Mouse (Mus musculus): ENCODE results near the gene Sparc. TPM values are rescaled to one million over a fixed set of nuclear protein-coding genes. Genes with fewer than 3 reads are reported as not detected.

Sparc gene
- polyA plus RNA-seq, 2 experiments = 1,741 to 2,257 TPM

GRCm38 (mm10) chr11:55368388-55369092 is 54.4 kb downstream of the Sparc start:
- WGBS = 47% methylated on average over 4 of the region's 4 CpGs
- H3K4me3 ChIP-seq (replicated peaks; ENCODE audit: low read length) = no peak overlapping the region

GRCm38 (mm10) chr11:55367783-55368182 is 55.2 kb downstream of the Sparc start:
- DNase-seq (ENCODE audit: low spot score) = no peak
- 39% methylated on average over 10 of the region's 10 CpGs for WGBS

More at GRCm38 (mm10) chr11:55368388-55369092, 54.4 kb downstream of the Sparc start:
- Histone ChIP-seq H3K4me1 (ENCODE audit: control insufficient read depth, insufficient read depth, low read length) (peaks cover 15% of the 10 kb centered on the region; the same call in 1 of the 2 replicates), H3K9ac (ENCODE audit: low read depth, low read length, severe bottlenecking) (no peak overlapping the region), H3K9me3 (ENCODE audit: control insufficient read depth, low read length) (no peaks in the 10 kb centered on the region), H3K4me2 (replicated peaks; ENCODE audit: low read depth, low read length, severe bottlenecking) (no peak overlapping the region), H3K27me3 (ENCODE audit: control insufficient read depth, insufficient read depth, low read length) (no peaks in the 10 kb centered on the region), H3K36me3 (ENCODE audit: control insufficient read depth, insufficient read depth, low read length) (no peaks in the 10 kb centered on the region), H3K27ac (replicated peaks; ENCODE audit: low read depth, low read length) (no peak overlapping the region)
- DNase-seq (ENCODE audit: low spot score) (no peak), ATAC-seq (ENCODE audit: low FRiP score, low read depth) (no peak)
- no peak for TF ChIP-seq POLR2A (IDR thresholded peaks at IDR 0.05; ENCODE audit: borderline replicate concordance, extremely low read depth, insufficient read depth, insufficient read length)

DNA sequence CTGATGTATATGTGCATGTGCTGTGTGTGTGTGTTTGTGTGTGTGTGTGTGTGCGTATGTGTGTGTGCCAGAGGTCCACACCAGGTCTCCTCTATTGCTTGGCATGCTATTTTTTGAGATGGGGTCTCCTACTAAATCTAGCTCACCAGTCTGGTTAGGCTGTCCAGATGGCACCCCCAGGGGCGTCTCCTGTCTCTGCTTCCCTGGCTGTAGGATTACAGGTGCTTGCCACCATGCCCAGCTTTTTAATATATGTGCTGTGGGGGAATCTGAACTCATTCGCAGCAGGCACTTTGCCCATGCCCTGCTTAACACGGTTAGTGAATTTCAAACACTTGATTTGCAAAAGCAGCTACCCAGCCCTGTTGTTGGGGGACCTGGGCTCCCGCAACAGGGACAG is 57.1 kb downstream of the Sparc start:
- Histone ChIP-seq H3K4me3 (replicated peaks; ENCODE audit: low read length) (no peak overlapping the region), H3K36me3 (ENCODE audit: control insufficient read depth, insufficient read depth, low read length) (no peaks in the 10 kb centered on the region), H3K4me2 (replicated peaks; ENCODE audit: low read depth, low read length, severe bottlenecking) (no peak overlapping the region), H3K27me3 (ENCODE audit: control insufficient read depth, insufficient read depth, low read length) (no peaks in the 10 kb centered on the region), H3K4me1 (ENCODE audit: control insufficient read depth, insufficient read depth, low read length) (peaks cover 15% of the 10 kb centered on the region; the same call in 1 of the 2 replicates), H3K27ac (replicated peaks; ENCODE audit: low read depth, low read length) (no peak overlapping the region), H3K9ac (ENCODE audit: low read depth, low read length, severe bottlenecking) (no peak overlapping the region), H3K9me3 (ENCODE audit: control insufficient read depth, low read length) (no peaks in the 10 kb centered on the region)
- ATAC-seq (ENCODE audit: low FRiP score, low read depth) = no peak
- WGBS = 78% methylated on average over 5 of the region's 5 CpGs
- no peak for DNase-seq (ENCODE audit: low spot score)
- TF ChIP-seq POLR2A (IDR thresholded peaks at IDR 0.05; ENCODE audit: borderline replicate concordance, extremely low read depth, insufficient read depth, insufficient read length) = no peak

More at GRCm38 (mm10) chr11:55367783-55368182, 55.2 kb downstream of the Sparc start:
- no peaks in the 10 kb centered on the region for H3K36me3 ChIP-seq (ENCODE audit: control insufficient read depth, insufficient read depth, low read length)
- no peaks in the 10 kb centered on the region for H3K9me3 ChIP-seq (ENCODE audit: control insufficient read depth, low read length)
- H3K9ac ChIP-seq (ENCODE audit: low read depth, low read length, severe bottlenecking) = no peak overlapping the region
- no peak overlapping the region for H3K27ac ChIP-seq (replicated peaks; ENCODE audit: low read depth, low read length)
- TF ChIP-seq POLR2A (IDR thresholded peaks at IDR 0.05; ENCODE audit: borderline replicate concordance, extremely low read depth, insufficient read depth, insufficient read length) = no peak
- H3K4me1 ChIP-seq (ENCODE audit: control insufficient read depth, insufficient read depth, low read length) = peaks cover 15% of the 10 kb centered on the region; the same call in 1 of the 2 replicates
- no peaks in the 10 kb centered on the region for H3K27me3 ChIP-seq (ENCODE audit: control insufficient read depth, insufficient read depth, low read length)
- ATAC-seq (ENCODE audit: low FRiP score, low read depth) = no peak
- no peak overlapping the region for H3K4me2 ChIP-seq (replicated peaks; ENCODE audit: low read depth, low read length, severe bottlenecking)
- no peak overlapping the region for H3K4me3 ChIP-seq (replicated peaks; ENCODE audit: low read length)

GRCm38 (mm10) chr11:55365242-55365641 is 57.7 kb downstream of the Sparc start:
- TF ChIP-seq POLR2A (IDR thresholded peaks at IDR 0.05; ENCODE audit: borderline replicate concordance, extremely low read depth, insufficient read depth, insufficient read length) = no peak
- Histone ChIP-seq H3K4me1 (ENCODE audit: control insufficient read depth, insufficient read depth, low read length) (peaks cover 15% of the 10 kb centered on the region; the same call in 1 of the 2 replicates), H3K4me2 (replicated peaks; ENCODE audit: low read depth, low read length, severe bottlenecking) (no peak overlapping the region), H3K27me3 (ENCODE audit: control insufficient read depth, insufficient read depth, low read length) (no peaks in the 10 kb centered on the region), H3K4me3 (replicated peaks; ENCODE audit: low read length) (no peak overlapping the region), H3K27ac (replicated peaks; ENCODE audit: low read depth, low read length) (no peak overlapping the region), H3K9ac (ENCODE audit: low read depth, low read length, severe bottlenecking) (no peak overlapping the region), H3K36me3 (ENCODE audit: control insufficient read depth, insufficient read depth, low read length) (no peaks in the 10 kb centered on the region), H3K9me3 (ENCODE audit: control insufficient read depth, low read length) (no peaks in the 10 kb centered on the region)
- ATAC-seq (ENCODE audit: low FRiP score, low read depth) (no peak), DNase-seq (ENCODE audit: low spot score) (no peak)
- WGBS = 8% methylated on average over 4 of the region's 4 CpGs

DNA sequence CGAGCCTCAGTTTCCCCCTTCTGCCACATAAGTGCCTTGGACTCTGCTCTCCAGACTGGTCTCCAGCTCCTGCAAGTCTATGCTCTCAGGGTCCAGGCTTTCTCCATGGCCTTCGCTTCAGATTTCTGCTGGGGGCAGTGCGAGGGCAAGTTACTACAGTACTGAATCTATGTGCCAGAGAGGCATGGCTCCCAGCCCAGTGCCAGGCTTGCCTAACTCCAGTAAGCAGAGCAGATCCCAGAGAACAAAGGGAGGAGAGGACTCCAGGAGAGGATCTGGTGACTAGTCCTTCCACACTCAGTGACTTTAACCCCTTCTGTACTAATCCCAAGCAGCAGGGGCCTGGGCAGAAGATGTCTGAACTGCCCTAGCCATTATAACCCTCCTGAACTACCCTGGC is 58.3 kb downstream of the Sparc start:
- DNase-seq (ENCODE audit: low spot score) (no peak), ATAC-seq (ENCODE audit: low FRiP score, low read depth) (no peak)
- H3K9ac ChIP-seq (ENCODE audit: low read depth, low read length, severe bottlenecking) = no peak overlapping the region
- H3K4me3 ChIP-seq (replicated peaks; ENCODE audit: low read length) = no peak overlapping the region
- 83% methylated on average over 3 of the region's 3 CpGs for WGBS
- peaks cover 15% of the 10 kb centered on the region; the same call in 1 of the 2 replicates for H3K4me1 ChIP-seq (ENCODE audit: control insufficient read depth, insufficient read depth, low read length)
- no peak overlapping the region for H3K27ac ChIP-seq (replicated peaks; ENCODE audit: low read depth, low read length)
- H3K9me3 ChIP-seq (ENCODE audit: control insufficient read depth, low read length) = no peaks in the 10 kb centered on the region
- no peak overlapping the region for H3K4me2 ChIP-seq (replicated peaks; ENCODE audit: low read depth, low read length, severe bottlenecking)
- no peak for TF ChIP-seq POLR2A (IDR thresholded peaks at IDR 0.05; ENCODE audit: borderline replicate concordance, extremely low read depth, insufficient read depth, insufficient read length)
- H3K27me3 ChIP-seq (ENCODE audit: control insufficient read depth, insufficient read depth, low read length) = no peaks in the 10 kb centered on the region
- H3K36me3 ChIP-seq (ENCODE audit: control insufficient read depth, insufficient read depth, low read length) = no peaks in the 10 kb centered on the region
